Mouse (Mus musculus) layer of hippocampus, adult 18-20 months (tissue): ENCODE data around the gene Gm20518. TPM values are rescaled to one million over a fixed set of nuclear protein-coding genes. Genes with fewer than 3 reads are reported as not detected.

Source experiments
- total RNA-seq, 2 experiments: library from RNA; stranded (reverse); gene quantifications; 2 replicates each; pipeline ENCODE4 v1.2.3; 2021

Gm20518 gene
- total RNA-seq, 2 experiments from 2014 or later = 1.9 to 2.3 TPM

Other genes starting within 250 kb of the Gm20518 start
- gene Ccdc74a, start 245.2 kb downstream of the Gm20518 start, total RNA-seq = 10 to 100 TPM; 35.3 to 41.0 TPM
- 10 to 100 TPM; 68.5 to 76.3 TPM for gene Med15, start 158.8 kb downstream of the Gm20518 start, total RNA-seq
- 100 to 1,000 TPM in 1 of 2 experiments, 10 to 100 TPM in 1; 86.9 to 100 TPM for gene Klhl22, start 132.1 kb downstream of the Gm20518 start, total RNA-seq
- 1 to 10 TPM; 1.5 to 2.5 TPM for gene Scarf2, start 94.4 kb downstream of the Gm20518 start, total RNA-seq
- gene B830017H08Rik, start 58.5 kb downstream of the Gm20518 start, total RNA-seq = 1 to 10 TPM; 2.0 to 3.3 TPM
- 10 to 100 TPM; 14.6 to 17.0 TPM for gene Car15, start 53.3 kb downstream of the Gm20518 start, total RNA-seq
- gene Tssk1, start 2.6 kb upstream of the Gm20518 start, total RNA-seq = not detected
- 100 to 1,000 TPM; 102 to 106 TPM for gene Dgcr2, start 6.9 kb upstream of the Gm20518 start, total RNA-seq
- not detected for gene Tssk2, start 7.0 kb upstream of the Gm20518 start, total RNA-seq
- 10 to 100 TPM; 27.6 to 28.6 TPM for gene Ess2, start 19.7 kb upstream of the Gm20518 start, total RNA-seq
- not detected for gene Gsc2, start 23.4 kb upstream of the Gm20518 start, total RNA-seq
- gene Slc25a1, start 36.5 kb upstream of the Gm20518 start, total RNA-seq = 10 to 100 TPM; 42.0 to 45.9 TPM
- gene Vpreb2, start 88.8 kb upstream of the Gm20518 start, total RNA-seq = under 1 TPM in 1 of 2 experiments, not detected in 1; 0.71 TPM
- gene Dgcr6, start 161.2 kb upstream of the Gm20518 start, total RNA-seq = 10 to 100 TPM; 71.2 to 76.7 TPM
- gene Prodh, start 198.5 kb upstream of the Gm20518 start, total RNA-seq = 10 to 100 TPM; 41.1 to 45.8 TPM
- 100 to 1,000 TPM; 108 to 117 TPM for gene Rtn4r, start 236.0 kb upstream of the Gm20518 start, total RNA-seq